Mouse (Mus musculus) gastrocnemius, postnatal 36 days (tissue): Measurements from ENCODE around the gene Zkscan5. TPM values are rescaled to one million over a fixed set of nuclear protein-coding genes. Genes with fewer than 3 reads are reported as not detected.
"Not testable (repeated sequence)": the region's sequence is repeated elsewhere in the genome, so short reads cannot be mapped to it uniquely, and the experiment has no call there.

ENCODE experiments used
- DNase-seq, 2 experiments: peaks; one replicate each; pipeline ENCODE4 v3.0.0; 2022
- intact Hi-C: fragments of 180-260 bp; cut with DNase I; formaldehyde crosslinking; loops from one replicate; pipeline ENCODE4 v1.15.1; 2025
- long read RNA-seq, 2 experiments: library from polyadenylated mRNA; stranded (forward); transcript quantifications; one replicate each; pipeline ENCODE4 v2.0.0; 2021
- total RNA-seq, 2 experiments: library from RNA; stranded (reverse); gene quantifications; 2 replicates each; pipeline ENCODE4 v1.2.3; 2021

Gene Zkscan5
- total RNA-seq = 1 to 10 TPM; 5.4 to 7.5 TPM
- long read RNA-seq, experiment 1, partial matches to known transcripts = 0 of 5 reads
- long read RNA-seq, experiment 1, other reads (novel, unspliced or antisense) = 1 of 5 reads
- long read RNA-seq, experiment 2, transcript Zkscan5-202 (6 exons, 3,794 nt) = major isoform, 5 of 8 reads
- long read RNA-seq, experiment 2, partial matches to known transcripts = 0 of 8 reads
- long read RNA-seq, experiment 2, other reads (novel, unspliced or antisense) = 3 of 8 reads

- DNase-seq = peak; percentile 94 to 98
- intact Hi-C loops = loop anchor here (2.0 kb wide), 1 partner anchor 77 kb away; the partner anchor contains the start of gene Zscan25
These were observed at the start of gene Zkscan5 for GRCm38 (mm10) chr5:145203936-145204691. TSS of gene Zkscan5 (plus strand) at chr5:145204562.

DNA sequence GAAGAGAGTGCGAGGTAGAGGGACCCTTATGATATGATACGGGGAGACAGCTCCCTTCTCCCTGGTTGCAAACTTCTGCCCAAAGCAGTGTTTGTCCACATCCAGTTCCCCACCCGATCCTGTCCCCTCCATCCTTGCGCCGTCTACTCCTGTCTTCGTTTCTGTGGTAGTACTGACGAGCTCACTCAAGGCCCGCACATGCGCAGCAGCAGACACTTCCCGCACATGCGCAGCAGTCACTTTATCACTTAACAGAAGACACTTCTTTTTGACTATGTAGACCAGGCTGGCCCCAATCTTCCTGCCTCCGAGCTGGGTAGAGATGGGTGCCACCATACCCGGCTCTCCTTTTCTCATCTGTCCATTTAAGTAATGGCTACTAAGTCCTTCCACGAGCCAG, 43.0 kb upstream of the Zkscan5 start:
- intact Hi-C loops = no loop called here
- no peak for DNase-seq

- DNase-seq = no peak
- intact Hi-C loops = no loop called here
These were observed 39.7 kb upstream of the Zkscan5 start for GRCm38 (mm10) chr5:145164710-145165109.

DNA sequence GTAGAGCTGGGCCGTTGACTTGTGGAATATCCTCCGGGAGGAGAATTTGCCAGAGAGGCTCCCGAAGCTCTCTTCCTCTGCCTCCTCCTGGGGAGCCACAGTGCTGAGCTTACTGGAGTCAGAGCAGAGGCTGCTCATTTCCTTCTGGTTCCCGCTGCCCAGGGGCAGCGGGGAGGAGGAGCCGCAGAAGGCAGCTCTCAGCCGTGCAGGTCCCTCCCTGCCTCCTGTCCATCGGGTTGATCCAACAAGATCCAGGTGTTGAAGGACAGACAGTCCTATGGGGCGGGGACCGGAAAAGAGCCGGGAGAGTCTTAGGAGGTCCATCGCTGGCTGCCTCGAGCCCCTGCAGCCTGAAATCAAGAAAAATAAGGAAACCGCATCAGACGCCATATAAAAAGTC, 39.2 kb upstream of the Zkscan5 start:
- intact Hi-C loops = no loop called here
- DNase-seq = no peak

GRCm38 (mm10) chr5:145166536-145167305, 37.6 kb upstream of the Zkscan5 start, which contains the start of the genes Ptcd1 and Cpsf4:
TSS of gene Ptcd1 (minus strand) at chr5:145167108.
TSS of gene Cpsf4 (plus strand) at chr5:145167213.
- intact Hi-C loops = loop anchor here (2.0 kb wide), 1 partner anchor 26 kb away; the partner anchor contains the start of genes Bud31 and Pdap1
- peak; percentile 98 to 99 for DNase-seq

DNA sequence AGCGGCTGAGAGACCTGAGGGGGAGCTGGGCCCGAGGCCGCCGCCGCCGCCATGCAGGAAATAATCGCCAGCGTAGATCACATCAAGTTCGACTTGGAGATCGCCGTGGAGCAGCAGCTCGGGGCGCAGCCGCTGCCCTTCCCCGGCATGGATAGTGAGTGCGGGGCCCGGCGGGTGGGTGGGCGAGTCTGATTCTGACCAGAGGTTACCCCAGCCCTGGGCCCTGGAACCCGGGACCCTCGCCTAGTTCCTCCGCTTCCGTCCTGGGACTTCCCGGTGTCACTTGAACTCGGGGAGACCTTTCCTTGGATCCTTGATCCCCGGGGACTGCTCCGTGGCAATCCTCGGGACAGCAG, 37.1 kb upstream of the Zkscan5 start:
- DNase-seq = no peak
- intact Hi-C loops = loop anchor here (2.0 kb wide), 1 partner anchor 26 kb away; the partner anchor contains the start of genes Bud31 and Pdap1

GRCm38 (mm10) chr5:145178461-145178980, 25.8 kb upstream of the Zkscan5 start:
- no peak for DNase-seq
- intact Hi-C loops = no loop called here

DNA sequence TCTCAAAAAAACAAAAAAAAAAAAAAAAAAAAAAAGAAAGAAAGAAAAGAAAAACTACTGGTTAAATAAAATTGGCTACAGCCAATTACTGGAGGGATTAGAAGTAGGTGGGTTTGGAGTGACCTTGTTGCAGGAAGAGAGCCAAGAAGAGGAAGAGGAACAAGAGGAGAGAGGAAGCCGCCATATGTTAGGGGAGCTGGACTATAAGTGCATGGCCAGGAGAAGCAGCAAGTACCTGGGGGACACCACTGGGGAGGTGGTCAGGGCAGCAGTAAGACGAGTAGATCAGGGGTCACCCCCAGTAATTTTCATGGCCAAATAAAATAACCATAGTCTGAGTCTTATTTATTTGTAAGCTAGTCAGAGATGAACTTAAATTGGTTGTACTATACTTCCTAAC, 19.1 kb upstream of the Zkscan5 start:
- intact Hi-C loops = loop anchor here (1.0 kb wide), 1 partner anchor 29 kb away; no protein-coding TSS in a partner anchor
- DNase-seq = no peak

DNA sequence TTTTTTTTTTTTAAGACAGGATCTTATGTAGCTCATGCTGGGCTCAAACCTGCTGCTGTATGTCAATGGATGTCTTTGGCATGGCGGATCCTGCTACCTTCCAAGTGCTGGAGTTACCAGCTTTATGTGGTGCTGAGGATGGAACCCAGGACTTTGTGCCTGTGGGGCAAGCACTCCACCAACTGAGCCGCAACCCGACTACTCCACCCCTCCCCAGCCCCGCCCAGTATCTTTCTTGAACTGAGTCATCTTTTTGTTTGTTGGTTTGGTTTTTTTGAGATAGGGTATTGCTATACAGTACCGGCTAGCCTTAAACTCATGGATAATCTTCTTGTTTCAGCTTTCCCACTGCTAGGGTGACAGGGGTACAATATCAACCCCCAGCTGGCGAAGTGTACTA, 14.9 kb upstream of the Zkscan5 start:
- no peak for DNase-seq
- intact Hi-C loops = no loop called here

DNA sequence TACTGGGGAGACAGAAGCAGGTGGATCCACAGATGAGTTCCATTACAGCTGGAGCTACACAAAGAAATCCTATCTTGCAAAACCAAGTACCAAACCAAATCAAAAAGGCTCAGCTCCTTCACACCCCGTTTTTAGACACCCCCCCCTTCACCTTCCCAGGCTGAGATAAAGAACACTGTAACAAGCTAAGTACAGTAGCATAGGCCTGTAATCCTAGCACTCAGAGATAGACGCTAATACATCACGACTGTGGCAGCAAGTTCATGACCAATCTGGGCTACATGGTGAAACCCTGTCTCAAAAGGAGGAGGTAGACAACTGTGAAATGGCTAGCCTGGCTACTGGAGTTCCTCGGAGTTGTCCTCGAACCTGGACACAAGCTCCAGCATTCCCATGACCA, 14.0 kb upstream of the Zkscan5 start:
- intact Hi-C loops = no loop called here
- no peak for DNase-seq

GRCm38 (mm10) chr5:145190875-145191798, 13.2 kb upstream of the Zkscan5 start:
- peak; percentile 81 to 87 for DNase-seq
- intact Hi-C loops = no loop called here

- no peak for DNase-seq
- intact Hi-C loops = no loop called here
These were observed 12.4 kb upstream of the Zkscan5 start, which contains the start of gene Atp5j2 for GRCm38 (mm10) chr5:145191962-145192361. TSS of gene Atp5j2 (minus strand) at chr5:145192062.

DNA sequence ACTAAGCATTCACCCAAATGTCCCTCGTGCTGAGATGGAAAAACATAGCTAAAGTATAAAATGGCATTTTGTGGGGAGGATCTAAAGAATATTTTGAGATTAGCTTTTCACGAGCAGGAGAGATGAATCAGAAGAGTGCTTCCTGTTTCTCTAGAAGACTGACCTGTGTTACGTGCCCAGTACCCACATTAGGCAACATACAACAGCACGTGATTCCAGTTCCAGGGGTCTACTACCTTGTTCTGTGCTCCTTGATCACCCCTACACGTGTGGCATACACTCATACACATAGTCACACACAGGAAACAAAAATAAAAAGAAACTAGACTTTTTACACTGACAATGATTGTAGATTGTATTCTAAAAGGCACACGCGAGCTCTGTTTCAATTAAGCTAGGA, 4.0 kb upstream of the Zkscan5 start:
- intact Hi-C loops = no loop called here
- no peak for DNase-seq

DNA sequence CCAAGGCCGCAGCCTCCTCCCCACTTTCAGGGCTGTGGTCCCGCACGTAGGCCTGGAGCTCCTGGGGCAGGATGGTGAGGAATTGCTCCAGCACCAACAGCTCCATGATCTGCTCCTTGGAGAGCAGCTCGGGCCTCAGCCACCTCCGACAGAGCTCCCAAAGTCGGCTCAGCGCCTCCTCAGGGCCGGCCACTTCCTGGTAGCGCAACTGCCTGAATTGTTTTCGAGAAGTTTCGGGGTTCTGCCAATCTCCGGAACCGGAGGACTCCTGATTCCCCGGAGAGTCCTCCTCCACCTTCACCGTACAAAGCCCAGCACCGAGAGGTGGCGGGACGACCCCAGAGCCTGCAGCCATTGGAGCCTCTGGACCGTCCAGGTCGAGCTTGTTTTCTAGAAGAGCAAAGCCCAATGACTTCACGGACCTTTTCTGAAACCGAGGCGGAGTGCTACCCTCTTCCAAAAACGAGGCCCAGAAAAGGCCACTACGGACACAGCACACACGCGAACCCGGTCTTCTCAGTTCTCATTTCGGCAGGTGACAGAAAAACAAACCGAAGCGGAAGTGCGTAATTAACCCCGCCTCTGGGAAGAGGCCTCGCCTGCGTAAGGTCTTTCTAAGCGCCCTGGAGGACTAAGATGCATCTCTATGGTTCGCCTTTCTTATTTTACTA, 2.9 kb upstream of the Zkscan5 start, which contains the start of gene Zkscan14:
Gene Zkscan14 (minus strand): TSS at position 548 of the 671 bp plus-strand sequence.
- DNase-seq = peak; percentile 60 to 65
- intact Hi-C loops = no loop called here

- intact Hi-C loops = no loop called here
These were observed 1.9 kb upstream of the Zkscan5 start for GRCm38 (mm10) chr5:145202446-145202845.

DNA sequence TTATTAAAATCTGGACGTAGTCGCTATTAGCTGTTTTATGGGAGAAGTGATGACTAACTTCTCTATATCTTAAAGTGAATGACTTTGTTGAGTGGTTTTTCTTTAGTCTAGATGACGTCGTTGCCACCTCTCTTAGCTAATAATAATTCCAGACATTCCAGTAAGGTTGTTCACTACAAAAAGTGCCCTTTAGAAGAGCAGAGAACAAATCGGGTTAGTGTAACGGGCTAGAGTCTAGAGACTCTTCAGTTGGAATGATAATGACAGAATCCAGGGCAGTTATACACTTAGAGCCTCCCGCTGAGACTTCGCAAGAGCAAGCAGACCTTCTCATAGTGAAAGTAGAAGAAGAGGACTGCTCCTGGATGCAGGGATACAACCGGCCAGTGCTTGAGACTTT, 679 bp downstream of the Zkscan5 start:
- no peak for DNase-seq
- intact Hi-C loops = loop anchor here (2.0 kb wide), 1 partner anchor 76 kb away; the partner anchor contains the start of gene Zscan25

More at GRCm38 (mm10) chr5:145202446-145202845, 1.9 kb upstream of the Zkscan5 start:
- DNase-seq = no peak

GRCm38 (mm10) chr5:145207385-145207784, 3.0 kb downstream of the Zkscan5 start:
- no peak for DNase-seq
- intact Hi-C loops = no loop called here

DNA sequence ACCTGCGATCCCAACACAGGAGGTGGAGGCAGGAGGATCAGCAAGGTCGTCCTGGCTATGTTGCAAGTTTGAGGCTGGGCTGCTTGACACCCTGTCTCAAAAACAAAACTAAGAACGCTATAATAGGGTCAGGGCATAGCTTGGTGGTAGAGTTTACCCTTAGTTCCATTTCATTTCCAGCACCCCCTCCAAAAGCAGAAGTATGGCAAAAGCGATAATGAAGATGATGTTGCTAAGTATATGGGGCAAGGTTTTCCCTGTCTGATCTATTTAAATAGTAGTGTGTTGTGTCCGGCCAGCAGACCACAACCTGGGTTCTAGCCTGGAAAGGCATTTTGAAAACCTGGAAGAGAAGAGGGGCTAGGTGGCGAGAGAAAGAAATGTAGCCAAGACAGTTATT, 3.6 kb downstream of the Zkscan5 start:
- DNase-seq = no peak
- intact Hi-C loops = no loop called here

GRCm38 (mm10) chr5:145208391-145208790, 4.0 kb downstream of the Zkscan5 start:
- DNase-seq, intact Hi-C loops: not testable (repeated sequence)
